Mouse (Mus musculus): ENCODE data around the gene Engase.

The Engase gene

GRCm38 (mm10) chr11:118453886-118454671, 22.6 kb upstream of the Engase start:
- DNase-seq (ENCODE audit: low spot score in 2 of 2) = no peak

- DNase-seq (ENCODE audit: low spot score in 2 of 2) = no peak
These were observed 20.8 kb upstream of the Engase start for GRCm38 (mm10) chr11:118455788-118456187.

GRCm38 (mm10) chr11:118456937-118457336, 19.7 kb upstream of the Engase start:
- DNase-seq (ENCODE audit: low spot score in 2 of 2) = no peak

GRCm38 (mm10) chr11:118459051-118459450, 17.6 kb upstream of the Engase start:
- no peak for DNase-seq (ENCODE audit: low spot score in 2 of 2)

- DNase-seq (ENCODE audit: low spot score in 2 of 2) = no peak
These were observed 17.1 kb upstream of the Engase start for GRCm38 (mm10) chr11:118459536-118459935.

DNA sequence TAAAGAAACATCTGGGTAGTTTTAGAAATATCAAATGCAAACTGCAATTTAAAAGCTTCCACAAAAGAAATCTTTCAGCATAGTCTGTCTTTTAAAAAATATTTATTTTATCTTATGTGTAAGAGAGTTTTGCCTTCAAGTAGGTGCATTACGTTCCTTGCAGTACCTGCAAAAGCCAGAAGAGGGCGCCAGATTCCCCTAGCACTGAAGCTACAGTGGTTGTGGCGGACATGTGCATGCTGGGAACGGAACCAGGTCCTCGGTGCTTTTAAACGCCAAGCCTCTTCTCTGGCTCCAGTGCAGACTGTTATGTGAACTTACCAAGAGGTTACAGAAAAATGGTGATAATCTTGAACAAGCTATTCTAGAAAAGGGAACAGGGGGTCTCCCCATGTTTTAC, 16.3 kb upstream of the Engase start:
- DNase-seq (ENCODE audit: low spot score in 2 of 2) = no peak

- DNase-seq (ENCODE audit: low spot score in 2 of 2) = no peak
These were observed 9.1 kb upstream of the Engase start for GRCm38 (mm10) chr11:118467441-118468035.

GRCm38 (mm10) chr11:118469509-118470160, 7.0 kb upstream of the Engase start:
- no peak for DNase-seq (ENCODE audit: low spot score in 2 of 2)

- peak in 1 of 2 experiments; percentile 60 for DNase-seq (ENCODE audit: low spot score in 2 of 2)
These were observed 6.2 kb upstream of the Engase start for GRCm38 (mm10) chr11:118470234-118470966.

- DNase-seq (ENCODE audit: low spot score in 2 of 2) = peak in 1 of 2 experiments; percentile 59
These were observed 5.0 kb upstream of the Engase start for GRCm38 (mm10) chr11:118471676-118472075.

- no peak for DNase-seq (ENCODE audit: low spot score in 2 of 2)
These were observed 3.5 kb upstream of the Engase start for GRCm38 (mm10) chr11:118473161-118473560.

DNA sequence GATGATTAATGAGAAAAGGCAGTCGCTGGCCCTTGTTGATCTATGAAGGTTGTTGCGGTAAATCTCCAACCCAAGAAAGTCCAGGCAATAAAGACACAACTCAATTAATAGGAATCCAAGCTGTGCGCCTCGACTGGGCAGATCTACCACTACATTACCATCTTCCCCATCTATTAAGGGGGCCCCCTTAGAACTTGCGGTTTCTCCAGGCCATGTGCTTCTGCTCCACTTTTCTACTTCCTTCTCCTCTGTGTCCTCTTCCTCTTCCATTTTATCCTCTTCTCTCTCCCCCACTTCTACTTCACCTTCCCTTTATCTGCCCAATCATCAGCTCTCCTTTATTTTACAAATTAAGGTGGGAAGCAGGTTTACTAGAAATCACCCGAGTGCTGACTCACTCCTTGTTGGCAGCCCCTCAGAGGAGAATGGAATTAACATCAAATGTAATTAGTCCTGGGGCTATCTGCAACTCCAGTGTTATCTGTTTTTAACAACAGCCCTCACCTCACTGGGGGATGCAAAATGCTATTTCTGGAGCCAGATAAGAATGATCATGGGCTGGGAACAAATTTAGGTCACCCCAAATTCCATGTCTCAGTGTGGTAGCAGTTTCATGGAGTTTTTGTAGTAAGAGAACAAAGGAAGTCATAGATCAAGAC, 2.7 kb upstream of the Engase start:
- DNase-seq (ENCODE audit: low spot score in 2 of 2) = no peak

GRCm38 (mm10) chr11:118475496-118476083, 1.0 kb upstream of the Engase start:
- DNase-seq (ENCODE audit: low spot score in 2 of 2) = peak in 1 of 2 experiments; percentile 60

DNA sequence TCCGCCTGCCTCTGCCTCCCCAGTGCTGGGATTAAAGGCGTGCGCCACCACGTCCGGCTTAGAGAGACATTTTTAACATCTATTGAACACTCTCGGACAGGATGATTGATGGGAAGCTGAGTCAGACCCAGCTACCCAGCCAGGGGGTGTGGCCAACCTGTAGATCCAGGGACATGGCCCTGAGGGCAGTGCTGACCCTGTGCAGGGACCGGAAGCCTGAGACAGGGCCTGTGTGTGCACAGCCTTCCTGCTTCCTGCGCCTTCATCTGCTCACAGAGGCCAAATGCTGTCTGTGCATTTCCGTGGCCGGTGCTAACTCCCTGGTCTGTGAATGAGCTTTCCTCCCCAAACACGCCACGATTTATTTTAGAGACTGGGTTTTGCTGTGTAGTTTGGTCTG, 3.1 kb downstream of the Engase start:
- no peak for DNase-seq (ENCODE audit: low spot score in 2 of 2)

DNA sequence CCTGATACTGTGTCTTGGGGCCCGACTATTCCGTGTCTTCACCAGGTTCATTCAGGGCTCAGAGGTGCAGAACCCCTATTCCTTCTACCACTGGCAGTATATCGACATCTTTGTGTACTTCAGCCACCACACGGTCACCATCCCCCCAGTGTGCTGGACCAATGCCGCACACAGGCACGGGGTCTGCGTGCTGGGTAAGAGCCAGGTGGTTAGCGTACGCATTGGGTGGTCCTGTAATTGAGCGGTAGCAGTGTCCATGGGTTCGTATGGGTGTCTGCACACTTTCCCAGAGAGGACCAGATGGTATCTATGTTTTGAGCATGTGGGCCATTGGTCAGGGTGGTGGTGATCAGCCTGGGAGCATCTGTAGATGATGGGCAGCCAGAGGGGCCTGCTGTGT, 4.6 kb downstream of the Engase start:
- DNase-seq (ENCODE audit: low spot score in 2 of 2) = no peak

GRCm38 (mm10) chr11:118481751-118482150, 5.1 kb downstream of the Engase start:
- no peak for DNase-seq (ENCODE audit: low spot score in 2 of 2)

GRCm38 (mm10) chr11:118484169-118484568, 7.5 kb downstream of the Engase start:
- no peak for DNase-seq (ENCODE audit: low spot score in 2 of 2)

DNA sequence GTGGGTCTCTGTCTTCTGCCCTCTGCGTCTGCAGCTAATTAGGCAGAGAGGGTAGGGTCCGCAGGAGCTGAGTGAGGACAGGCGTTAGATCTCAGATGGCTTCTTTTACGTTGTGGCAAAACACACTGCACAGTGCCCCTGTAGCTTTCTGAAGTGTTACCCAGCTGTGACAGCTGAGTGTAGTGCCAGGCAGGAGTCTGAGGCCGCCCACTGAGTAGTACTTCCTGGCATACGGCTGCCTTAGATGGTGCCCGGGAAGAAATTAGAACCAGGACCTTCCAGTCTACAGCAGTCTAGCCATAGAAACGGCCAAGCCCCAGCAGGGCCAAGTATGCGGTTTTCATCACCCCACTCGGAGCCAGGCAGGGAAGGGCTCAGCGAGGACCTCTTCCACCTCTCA, 8.7 kb downstream of the Engase start:
- no peak for DNase-seq (ENCODE audit: low spot score in 2 of 2)

GRCm38 (mm10) chr11:118485780-118486179, 9.2 kb downstream of the Engase start:
- no peak for DNase-seq (ENCODE audit: low spot score in 2 of 2)

DNA sequence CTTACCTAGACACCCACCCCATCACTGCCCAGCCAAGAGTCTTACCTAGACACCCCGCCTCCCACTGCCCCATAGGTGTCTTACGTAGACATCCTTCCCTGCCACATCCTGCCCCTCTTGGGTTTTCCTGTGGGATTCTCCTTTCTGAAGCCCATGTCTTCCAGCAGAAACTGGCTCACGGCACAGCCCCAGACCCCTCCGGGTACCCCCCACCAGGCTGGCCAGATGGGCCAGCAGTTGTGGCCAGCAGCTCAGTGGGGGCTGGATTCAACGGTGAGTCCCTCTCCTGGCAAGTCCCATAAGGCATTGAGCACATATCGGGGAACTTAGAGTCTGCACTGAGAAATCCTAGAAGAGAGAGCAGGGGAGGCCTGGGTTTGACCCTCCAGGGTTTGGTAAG, 9.7 kb downstream of the Engase start:
- no peak for DNase-seq (ENCODE audit: low spot score in 2 of 2)
